Mouse (Mus musculus): ENCODE measurements around the gene Pdpk1.

Pdpk1 gene

DNA sequence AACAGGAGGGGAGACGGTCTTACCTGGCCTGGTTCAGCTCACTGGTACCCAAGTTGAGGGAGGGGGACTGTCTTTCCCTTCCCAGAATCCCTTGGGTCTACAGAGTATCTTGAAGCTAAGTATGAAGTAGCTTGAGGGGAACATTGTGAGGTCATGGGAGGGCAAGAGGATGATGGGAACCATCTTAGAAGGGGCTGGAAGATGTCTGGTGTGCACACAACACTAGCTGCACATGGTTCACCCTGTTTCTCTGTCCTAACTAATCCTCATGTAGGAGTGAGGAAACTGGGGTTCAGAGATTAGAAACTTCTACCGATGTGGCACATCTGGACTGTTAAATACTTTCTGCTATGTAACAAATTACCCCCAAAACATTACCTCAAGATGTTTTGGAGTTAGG, at the start of gene Pdpk1:
Gene Pdpk1, minus strand, starts transcription at position 101 of the 400 bp plus-strand sequence.
- DNase-seq (ENCODE audit: extremely low read depth, low read depth) = no peak

DNA sequence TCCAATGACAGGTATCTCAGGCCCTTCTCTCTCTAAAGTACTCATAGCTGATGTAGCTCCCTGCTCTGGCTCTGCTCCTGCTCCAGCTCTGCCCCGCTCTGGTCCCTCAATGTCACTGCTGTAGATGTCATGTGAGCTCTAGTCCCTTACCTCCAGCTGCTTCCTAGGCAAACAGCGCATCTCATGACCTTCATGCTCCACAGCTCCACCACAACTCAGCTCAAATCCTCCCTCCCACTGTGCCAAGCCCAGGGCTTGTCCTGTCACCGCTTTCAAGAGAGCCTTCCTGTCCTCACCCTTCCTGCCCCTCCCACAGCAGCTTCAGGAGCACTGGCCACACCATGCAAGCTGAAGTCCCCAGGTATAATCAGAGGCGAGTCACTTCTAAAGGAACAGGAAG, 49.0 kb upstream of the Pdpk1 start:
- DNase-seq (ENCODE audit: extremely low read depth, low read depth) = no peak

- peak; percentile 81 for DNase-seq (ENCODE audit: extremely low read depth, low read depth)
Measured at GRCm38 (mm10) chr17:24199252-24199651, 48.5 kb upstream of the Pdpk1 start.

DNA sequence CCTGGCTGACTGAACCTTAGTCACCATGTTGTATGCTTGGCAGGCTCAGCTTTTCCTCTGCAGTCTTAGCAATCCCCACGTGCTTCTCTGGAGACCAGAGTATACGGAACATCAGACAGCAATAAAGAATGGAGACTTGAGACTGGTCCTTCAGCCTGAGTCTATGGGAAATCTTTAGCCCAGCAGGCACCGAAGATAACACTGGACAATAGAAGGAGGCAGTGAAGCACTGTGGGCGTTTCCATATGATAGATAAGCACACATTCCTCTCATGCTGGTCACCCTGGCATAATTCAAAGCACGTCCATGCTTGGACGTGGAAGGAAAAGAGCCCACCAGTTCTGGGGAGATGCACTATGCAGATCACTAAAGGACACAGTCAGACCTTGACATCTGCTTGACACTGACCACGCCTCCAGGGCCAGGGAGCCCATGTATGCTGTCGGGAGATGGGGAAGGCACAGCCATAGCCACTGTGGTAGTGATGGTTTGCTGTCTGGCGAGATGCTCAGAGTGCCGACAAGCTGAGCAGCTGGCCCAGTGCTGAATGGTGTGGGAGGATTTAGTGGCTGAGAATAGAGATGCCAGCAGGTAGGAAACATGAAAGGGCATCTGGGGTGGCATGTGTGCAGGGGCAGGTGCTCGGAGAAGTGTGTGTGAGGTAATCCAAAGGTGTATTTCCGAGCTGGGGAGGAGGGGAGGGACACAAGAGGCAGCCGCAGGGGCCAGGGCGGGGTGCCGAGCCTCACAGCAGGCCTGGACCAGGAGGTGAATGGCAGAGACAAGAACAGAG, 46.5 kb upstream of the Pdpk1 start:
- DNase-seq (ENCODE audit: extremely low read depth, low read depth) = no peak

- no peak for DNase-seq (ENCODE audit: extremely low read depth, low read depth)
Measured at GRCm38 (mm10) chr17:24195349-24195748, 44.6 kb upstream of the Pdpk1 start.

DNA sequence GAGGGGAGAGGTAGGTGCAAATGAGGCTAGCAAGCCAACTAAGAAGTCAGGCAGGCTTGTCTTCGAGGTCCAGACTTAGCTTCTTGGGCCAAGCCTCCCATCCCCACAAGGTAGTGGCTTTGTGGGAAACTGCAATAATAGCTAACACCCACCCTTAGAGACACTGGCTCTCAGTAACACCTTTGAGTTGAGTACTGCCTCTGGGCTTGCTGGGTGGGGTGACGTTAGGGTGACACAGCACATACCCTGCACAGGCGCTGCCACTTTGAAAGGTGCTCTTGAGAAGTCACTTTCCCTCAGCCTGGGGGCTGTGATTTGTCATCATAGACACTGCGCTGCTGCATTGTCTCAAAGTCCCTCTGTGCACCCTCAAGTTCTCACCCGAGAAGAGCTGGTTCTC, 43.0 kb upstream of the Pdpk1 start:
- DNase-seq (ENCODE audit: extremely low read depth, low read depth) = no peak

GRCm38 (mm10) chr17:24193268-24193667, 42.5 kb upstream of the Pdpk1 start:
- DNase-seq (ENCODE audit: extremely low read depth, low read depth) = no peak

- DNase-seq (ENCODE audit: extremely low read depth, low read depth) = no peak
Measured at GRCm38 (mm10) chr17:24192848-24193247, 42.1 kb upstream of the Pdpk1 start.

DNA sequence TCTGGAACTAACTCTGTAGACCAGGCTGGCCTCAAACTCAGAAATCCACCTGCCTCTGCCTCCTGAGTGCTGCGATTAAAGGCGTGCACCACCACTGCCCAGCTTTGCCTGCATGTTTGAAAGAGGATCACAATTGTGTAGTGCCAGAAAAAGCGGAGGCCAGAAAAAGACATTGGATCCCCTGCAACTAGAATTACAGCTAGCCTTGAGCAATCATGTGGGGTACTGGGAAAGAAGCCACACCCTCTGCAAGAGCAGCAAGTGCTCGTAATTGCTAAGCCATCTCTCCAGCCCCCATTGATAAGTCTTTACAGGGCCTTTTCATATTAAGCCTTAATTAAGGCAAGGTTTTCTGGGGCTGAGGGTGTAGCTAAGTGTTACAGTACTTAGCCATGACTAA, 40.8 kb upstream of the Pdpk1 start:
- DNase-seq (ENCODE audit: extremely low read depth, low read depth) = no peak

GRCm38 (mm10) chr17:24190934-24191333, 40.2 kb upstream of the Pdpk1 start:
- DNase-seq (ENCODE audit: extremely low read depth, low read depth) = no peak

GRCm38 (mm10) chr17:24174259-24174658, 23.5 kb upstream of the Pdpk1 start:
- no peak for DNase-seq (ENCODE audit: extremely low read depth, low read depth)

DNA sequence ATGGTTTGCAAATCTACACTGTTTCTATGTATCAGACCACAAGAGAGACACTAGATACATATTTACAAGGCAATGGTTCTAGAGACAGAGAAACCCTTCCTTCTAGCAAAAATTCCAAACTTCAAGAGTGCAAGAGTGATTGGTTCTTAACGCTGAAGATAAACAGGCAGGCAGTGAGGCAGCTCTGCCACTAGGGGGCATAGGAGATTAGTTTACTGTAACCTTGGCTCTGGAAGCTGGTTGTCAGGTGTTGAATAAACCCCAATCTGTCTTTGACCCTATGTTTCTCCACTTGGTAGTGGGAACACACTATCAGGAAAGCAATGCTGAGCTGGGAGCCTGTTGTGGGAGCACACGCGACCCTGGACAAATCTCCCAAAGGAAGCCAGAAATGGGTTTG, 22.7 kb upstream of the Pdpk1 start:
- peak; percentile 57 for DNase-seq (ENCODE audit: extremely low read depth, low read depth)

DNA sequence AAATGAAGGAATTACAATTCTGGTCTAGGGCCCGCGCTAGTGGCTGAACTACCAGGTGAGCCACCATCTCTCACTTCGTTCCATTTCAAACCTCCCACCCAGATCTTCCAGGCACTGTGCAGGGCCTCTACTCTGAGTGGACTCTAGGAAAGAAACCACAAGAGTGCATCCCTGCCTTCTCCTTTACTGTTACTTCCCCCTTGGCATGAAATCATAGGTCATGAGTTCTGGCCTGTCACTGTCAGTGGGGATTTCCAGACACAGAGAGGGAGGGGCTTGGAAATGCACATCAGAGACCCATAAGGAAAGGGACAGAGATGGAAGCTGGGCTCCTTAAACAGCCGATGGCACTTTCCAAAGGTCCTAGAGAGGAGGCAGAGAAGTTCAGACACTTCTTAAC, 21.0 kb upstream of the Pdpk1 start:
- DNase-seq (ENCODE audit: extremely low read depth, low read depth) = no peak

- DNase-seq (ENCODE audit: extremely low read depth, low read depth) = peak; percentile 29
Measured at GRCm38 (mm10) chr17:24170729-24171128, 20.0 kb upstream of the Pdpk1 start.

GRCm38 (mm10) chr17:24170125-24170524, 19.4 kb upstream of the Pdpk1 start:
- no peak for DNase-seq (ENCODE audit: extremely low read depth, low read depth)

DNA sequence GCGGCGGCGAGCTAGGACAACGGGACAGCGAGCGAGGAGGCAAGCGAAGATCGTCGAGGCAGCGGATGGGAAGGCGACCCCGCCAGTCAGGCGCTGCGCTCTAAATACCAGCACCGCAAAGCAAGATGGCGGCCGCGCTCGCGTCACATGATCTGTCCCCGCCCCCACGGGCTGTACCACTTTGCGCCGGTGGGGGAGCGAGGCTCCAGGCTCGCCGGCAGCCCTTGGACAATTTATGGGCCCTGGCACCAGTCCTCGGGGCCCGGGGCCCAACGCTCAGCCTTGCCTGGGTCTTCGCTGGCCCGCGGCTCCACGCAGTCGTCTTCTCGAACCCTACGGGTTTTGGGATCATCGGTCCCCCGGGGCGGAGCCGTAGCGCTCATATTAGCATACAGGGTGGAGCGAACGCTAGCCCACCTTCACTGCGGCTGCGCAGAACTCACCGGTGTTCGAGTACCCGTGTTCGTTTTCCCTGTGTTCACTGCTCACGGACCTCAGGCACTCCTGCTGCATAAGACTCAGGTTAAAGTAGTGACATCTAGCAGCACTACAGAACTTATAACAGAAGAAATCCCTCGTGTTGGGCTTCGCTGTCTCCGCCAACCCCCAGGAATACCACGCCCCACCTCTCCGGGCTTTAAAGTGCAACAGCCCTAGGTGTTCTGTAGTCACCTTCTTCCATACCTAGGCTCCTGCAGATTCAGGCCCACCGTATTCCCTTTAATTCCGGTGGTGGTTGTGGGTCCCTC, 18.8 kb upstream of the Pdpk1 start, which contains the start of gene Atp6v0c:
Gene Atp6v0c, minus strand, starts transcription at position 386 of the 749 bp plus-strand sequence.
- DNase-seq (ENCODE audit: extremely low read depth, low read depth) = peak; percentile 85

GRCm38 (mm10) chr17:24168590-24169277, 18.0 kb upstream of the Pdpk1 start:
- peak; percentile 53 for DNase-seq (ENCODE audit: extremely low read depth, low read depth)

DNA sequence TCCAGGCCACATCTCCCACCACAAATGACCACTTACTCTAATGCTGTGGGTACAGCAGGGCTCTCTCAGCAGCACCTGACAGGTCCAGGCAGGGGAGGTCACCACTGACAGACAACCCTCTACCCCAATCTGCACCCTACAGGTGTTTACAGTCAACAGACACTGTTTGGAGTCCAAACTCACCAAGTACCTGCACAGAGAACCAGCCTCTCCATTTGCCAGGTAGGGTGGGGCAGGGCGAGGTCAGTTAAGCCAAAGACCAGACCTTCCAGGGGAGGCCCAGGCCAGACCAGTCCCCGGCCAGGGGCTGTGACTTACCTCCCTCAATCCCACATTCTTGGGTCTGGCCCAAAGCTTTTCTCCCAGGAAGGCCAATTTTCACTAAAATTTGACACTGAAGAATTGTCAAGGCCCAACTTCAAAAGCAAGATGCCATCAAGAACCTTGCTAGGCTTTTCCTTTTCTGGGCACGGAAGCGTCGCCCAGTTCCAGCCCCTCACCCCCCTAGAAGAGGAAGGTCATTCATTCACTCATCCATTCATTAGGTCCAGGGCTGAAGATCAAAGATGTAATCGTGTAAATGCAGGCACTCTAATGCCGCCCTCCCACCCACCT, 17.3 kb upstream of the Pdpk1 start:
- DNase-seq (ENCODE audit: extremely low read depth, low read depth) = no peak

DNA sequence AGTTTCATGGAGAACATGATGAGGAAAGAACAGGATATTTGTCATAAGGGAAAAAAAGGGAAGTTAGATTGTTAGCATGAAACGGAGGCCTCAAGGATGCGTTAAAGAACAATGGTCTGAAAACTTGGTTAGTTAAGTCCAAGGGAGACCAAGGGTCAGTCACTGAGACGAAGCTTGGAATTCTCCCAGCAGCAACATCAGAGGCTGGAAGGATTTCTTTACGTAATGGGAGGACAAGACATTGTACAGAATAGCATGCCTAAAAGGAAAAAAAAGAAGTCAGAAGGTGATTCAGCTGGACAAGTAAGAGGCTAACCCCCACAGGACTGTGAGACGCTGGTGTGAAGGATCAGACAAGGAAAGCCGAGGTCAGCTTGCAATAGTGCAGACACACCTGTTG, 16.4 kb upstream of the Pdpk1 start:
- DNase-seq (ENCODE audit: extremely low read depth, low read depth) = peak; percentile 30

DNA sequence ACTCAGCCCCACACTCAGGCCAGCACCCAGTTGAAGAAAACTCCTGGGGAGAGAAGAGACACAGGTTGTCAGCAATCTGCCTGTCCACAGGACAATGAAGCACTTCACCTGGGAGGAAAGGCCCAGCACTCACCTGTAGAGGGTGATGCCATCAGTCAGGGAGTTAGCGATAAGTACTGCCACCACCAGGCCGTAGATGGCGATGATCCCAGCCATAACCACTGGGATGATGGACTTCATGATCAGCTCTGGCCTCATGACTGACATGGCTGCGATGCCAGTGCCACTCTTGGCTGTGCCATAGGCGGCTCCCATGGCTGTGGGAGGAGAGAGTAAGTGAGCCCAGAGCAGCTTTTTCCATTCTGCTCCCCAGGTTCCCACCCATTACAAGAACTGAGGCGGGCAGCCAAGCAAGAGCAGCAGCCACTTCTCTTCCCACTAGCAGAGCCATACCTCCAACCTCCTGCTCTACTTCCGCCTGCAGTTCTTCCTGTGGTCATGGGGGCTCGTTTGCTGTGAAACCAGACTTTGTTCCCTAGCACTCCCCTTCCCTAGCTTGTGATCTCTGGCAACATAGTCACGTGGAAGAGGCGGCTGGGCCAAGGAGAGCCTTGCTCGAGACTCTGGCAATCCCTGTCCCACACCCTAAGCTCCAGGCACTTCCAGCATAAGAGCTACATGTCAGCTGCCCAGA, 14.0 kb upstream of the Pdpk1 start:
- DNase-seq (ENCODE audit: extremely low read depth, low read depth) = no peak
